Mouse (Mus musculus) midbrain, embryonic 16.5 days (tissue): ENCODE results near the gene Ggct. TPM values are rescaled to one million over a fixed set of nuclear protein-coding genes. Genes with fewer than 3 reads are reported as not detected.
"Not testable (repeated sequence)": the region's sequence is repeated elsewhere in the genome, so short reads cannot be mapped to it uniquely, and the experiment has no call there.

Experiments used
- ATAC-seq: fragments of 200-750 bp; cut with Nextera tagmentation; 2 replicates; pipeline ENCODE4 v1.8.0; 2017; ENCODE audit warnings: moderate TSS enrichment
- H3K27ac ChIP-seq: fragments of 300-500 bp; sonication (generic); 2 replicates; pipeline ENCODE4 v1.5.1; 2014; ENCODE audit warnings: mild to moderate bottlenecking, low read length, mixed read lengths
- H3K27me3 ChIP-seq: fragments of 300-500 bp; sonication (generic); 2 replicates; pipeline ENCODE4 v1.6.1; 2014; ENCODE audit warnings: low read depth, low read length, mixed read lengths; ENCODE audit not compliant: control insufficient read depth, insufficient read depth
- H3K36me3 ChIP-seq: fragments of 300-500 bp; sonication (generic); 2 replicates; pipeline ENCODE4 v1.6.1; 2014; ENCODE audit warnings: mild to moderate bottlenecking, low read length, moderate library complexity, mixed read lengths; ENCODE audit not compliant: control insufficient read depth, insufficient read depth
- H3K4me1 ChIP-seq: fragments of 300-500 bp; sonication (generic); 2 replicates; pipeline ENCODE4 v1.6.1; 2014; ENCODE audit warnings: mild to moderate bottlenecking, low read length, mixed read lengths; ENCODE audit not compliant: control insufficient read depth, insufficient read depth
- H3K4me2 ChIP-seq: fragments of 300-500 bp; sonication (generic); 2 replicates; pipeline ENCODE4 v1.6.1; 2014; ENCODE audit warnings: mild to moderate bottlenecking, low read length, mixed read lengths
- H3K4me3 ChIP-seq: fragments of 300-500 bp; sonication (generic); 2 replicates; pipeline ENCODE4 v1.5.1; 2014; ENCODE audit warnings: low read depth, mild to moderate bottlenecking, low read length, moderate library complexity, mixed read lengths
- H3K9ac ChIP-seq: fragments of 300-500 bp; sonication (generic); 2 replicates; pipeline ENCODE4 v1.6.1; 2014; ENCODE audit warnings: low read depth, low read length, mixed read lengths
- H3K9me3 ChIP-seq: fragments of 300-500 bp; sonication (generic); replicated peaks from 2 replicates; pipeline ENCODE4 v1.6.1; 2014; ENCODE audit warnings: mild to moderate bottlenecking, low read length, mixed read lengths; ENCODE audit not compliant: control insufficient read depth, poor library complexity, severe bottlenecking
- WGBS: fragments of 180-500 bp; shearing (Covaris S2); extraction: QIAGEN DNeasy Blood & Tissue Kit; methylation state at CpG from one replicate; pipeline ENCODE4 v1.1.7; 2014; 5-methylcytosine and 5-hydroxymethylcytosine counted together
- polyA plus RNA-seq: library from polyadenylated mRNA; unstranded; fragments of >200 nt; fragmentation: Nextera tagmentation; extraction: Ambion mirVana; gene quantifications from 2 replicates; pipeline ENCODE4 v1.2.1, GENCODE M21; 2015

Gene Ggct
- polyA plus RNA-seq, 1 experiment from 2014 or later: 13.6 TPM

DNA sequence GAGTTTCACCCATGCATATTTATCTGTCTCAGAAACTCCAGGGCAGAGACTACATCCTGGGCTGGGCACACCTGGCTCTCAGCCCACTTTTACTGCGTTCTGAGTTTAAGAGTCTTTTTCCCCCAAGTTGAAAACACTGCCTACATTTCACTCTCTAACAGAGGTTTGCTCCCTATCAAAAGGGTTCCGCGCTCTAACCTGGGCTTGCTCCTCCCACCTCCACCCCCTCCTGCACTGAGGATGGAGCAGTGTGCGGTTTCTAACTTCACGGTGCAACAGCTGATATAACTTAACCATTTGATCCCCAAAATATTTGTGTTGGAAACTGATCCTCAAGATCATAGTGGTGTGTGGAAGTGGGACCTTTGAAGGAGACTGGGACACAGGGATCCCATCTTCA is 27.5 kb downstream of the Ggct start:
- ATAC-seq: no peak
- Histone ChIP-seq H3K9ac (no peak overlapping the region), H3K9me3 (no peaks in the 10 kb centered on the region), H3K4me1 (no peaks in the 10 kb centered on the region), H3K36me3 (no peaks in the 10 kb centered on the region), H3K4me3 (no peak overlapping the region), H3K27ac (no peak overlapping the region), H3K27me3 (no peaks in the 10 kb centered on the region), H3K4me2 (no peak overlapping the region)
- 64% methylated on average over 5 of the region's 5 CpGs for WGBS

DNA sequence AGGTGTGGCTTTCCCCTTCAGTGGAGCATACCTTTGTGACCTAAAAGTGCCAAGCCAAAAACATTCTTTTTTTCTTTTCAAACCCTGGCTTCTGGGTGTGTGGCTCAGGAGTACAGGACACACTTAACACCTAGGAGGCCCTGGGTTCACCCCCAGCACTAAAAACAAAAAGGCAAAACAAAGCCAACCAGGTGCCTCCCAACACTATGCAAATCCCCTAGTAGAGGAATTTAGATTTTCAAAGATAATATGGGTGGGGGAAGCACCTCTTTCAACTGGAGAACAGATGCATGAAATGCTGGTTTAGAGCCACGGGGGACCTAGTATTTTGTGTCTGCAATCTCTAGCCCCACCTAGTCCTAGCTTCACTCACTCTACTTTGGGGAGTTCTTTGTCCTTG is 28.0 kb downstream of the Ggct start:
- Histone ChIP-seq H3K4me3 (no peak overlapping the region), H3K27ac (no peak overlapping the region), H3K4me2 (no peak overlapping the region), H3K9me3 (no peaks in the 10 kb centered on the region), H3K4me1 (no peaks in the 10 kb centered on the region), H3K9ac (no peak overlapping the region), H3K27me3 (no peaks in the 10 kb centered on the region), H3K36me3 (no peaks in the 10 kb centered on the region)
- ATAC-seq: no peak
- WGBS: 54% methylated on average over 1 of the region's 1 CpGs

DNA sequence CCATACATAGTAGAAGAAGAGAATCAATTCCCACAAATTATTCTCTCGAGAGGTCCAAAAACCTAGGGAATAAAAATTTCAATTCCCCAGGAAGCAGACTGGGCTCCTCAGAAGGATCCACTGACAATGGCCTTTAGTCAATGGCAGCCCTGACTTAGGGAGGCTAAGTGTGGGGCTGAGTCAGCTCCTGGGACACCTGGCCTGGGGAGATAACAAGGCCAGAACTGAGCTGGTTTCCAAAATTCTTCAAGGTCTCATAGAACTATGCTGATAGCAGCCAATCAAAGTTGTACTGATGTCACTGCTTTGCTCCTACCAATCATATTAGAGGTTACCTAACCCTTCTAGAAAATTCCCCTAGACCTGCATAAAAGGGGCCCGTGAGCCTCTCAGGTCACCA is 29.2 kb downstream of the Ggct start:
- Histone ChIP-seq H3K4me1 (no peaks in the 10 kb centered on the region), H3K4me3 (no peak overlapping the region), H3K4me2 (no peak overlapping the region), H3K36me3 (no peaks in the 10 kb centered on the region), H3K9ac (no peak overlapping the region), H3K9me3 (no peaks in the 10 kb centered on the region), H3K27ac (no peak overlapping the region), H3K27me3 (no peaks in the 10 kb centered on the region)
- no peak for ATAC-seq
- 87% methylated on average over 2 of the region's 2 CpGs for WGBS

DNA sequence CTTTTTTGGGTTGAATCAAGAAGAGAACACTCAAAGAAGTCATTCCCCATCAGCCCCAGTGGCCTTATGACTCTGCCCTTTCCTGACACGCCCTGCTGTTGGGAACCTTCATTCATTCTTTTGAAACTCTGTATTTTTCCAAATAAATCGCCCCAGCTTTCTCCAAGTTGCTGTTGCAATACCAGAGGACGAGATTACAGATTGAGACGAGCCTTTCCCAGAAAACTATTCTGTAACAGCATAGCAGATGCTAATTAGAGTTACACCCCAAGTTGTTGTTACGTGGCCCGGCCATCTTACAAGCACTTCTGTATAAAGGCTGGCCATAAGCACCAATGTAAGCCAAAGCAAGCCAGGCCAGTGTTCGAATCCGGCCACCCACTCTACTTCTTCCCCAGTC is 35.1 kb downstream of the Ggct start:
- Histone ChIP-seq H3K9ac (no peak overlapping the region), H3K9me3 (no peaks in the 10 kb centered on the region), H3K36me3 (no peaks in the 10 kb centered on the region), H3K27ac (no peak overlapping the region), H3K4me1 (no peaks in the 10 kb centered on the region), H3K27me3 (no peaks in the 10 kb centered on the region), H3K4me2 (no peak overlapping the region), H3K4me3 (no peak overlapping the region)
- ATAC-seq: no peak
- 85% methylated on average over 8 of the region's 8 CpGs for WGBS

DNA sequence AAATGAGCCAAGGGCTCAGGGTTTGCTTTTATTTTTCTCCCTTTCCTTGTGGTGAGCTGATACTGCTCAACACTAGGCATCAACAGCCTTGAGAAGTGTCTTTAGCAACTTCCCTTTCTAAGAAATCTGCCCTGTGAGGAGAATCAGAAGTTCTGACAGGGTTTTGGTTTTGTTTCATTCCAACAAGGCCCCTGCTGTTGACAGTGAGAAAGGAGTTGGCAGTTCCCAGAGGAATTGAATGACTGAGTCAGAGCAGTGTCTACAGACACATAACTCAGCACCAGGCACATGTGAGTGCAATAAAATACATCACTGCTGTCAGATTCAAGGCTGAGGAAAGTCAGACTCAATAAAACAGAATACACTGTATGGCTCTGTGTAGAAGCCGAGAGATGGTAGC is 36.3 kb downstream of the Ggct start:
- Histone ChIP-seq H3K9ac (no peak overlapping the region), H3K27me3 (no peaks in the 10 kb centered on the region), H3K4me1 (no peaks in the 10 kb centered on the region), H3K36me3 (no peaks in the 10 kb centered on the region), H3K27ac (no peak overlapping the region), H3K4me2 (no peak overlapping the region), H3K9me3 (no peaks in the 10 kb centered on the region), H3K4me3 (no peak overlapping the region)
- 89% methylated on average over 1 of the region's 1 CpGs for WGBS
- no peak for ATAC-seq

DNA sequence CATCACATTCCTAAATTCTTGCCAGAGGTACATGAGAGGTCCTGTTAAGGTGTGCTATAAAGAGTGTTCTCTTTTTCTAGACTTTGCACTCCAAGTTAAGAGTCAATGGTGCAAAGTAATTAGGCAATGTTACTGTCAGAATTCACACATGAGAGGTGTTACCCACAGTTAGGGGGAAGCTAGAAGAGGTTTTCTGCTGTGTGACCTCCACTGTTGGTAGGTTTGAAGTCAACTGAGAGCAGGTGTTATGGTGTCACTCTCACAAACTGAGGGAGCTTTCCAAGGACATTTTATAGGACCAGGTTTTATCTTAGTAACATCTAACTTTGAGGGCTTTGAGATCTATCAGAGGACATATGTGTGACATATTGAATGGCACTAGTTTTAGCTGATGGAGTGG is 36.8 kb downstream of the Ggct start:
- ATAC-seq: no peak
- no peak overlapping the region for H3K4me2 ChIP-seq
- no peaks in the 10 kb centered on the region for H3K36me3 ChIP-seq
- H3K4me1 ChIP-seq: no peaks in the 10 kb centered on the region
- H3K27ac ChIP-seq: no peak overlapping the region
- H3K9me3 ChIP-seq: no peaks in the 10 kb centered on the region
- no peak overlapping the region for H3K9ac ChIP-seq
- H3K27me3 ChIP-seq: no peaks in the 10 kb centered on the region
- H3K4me3 ChIP-seq: no peak overlapping the region

DNA sequence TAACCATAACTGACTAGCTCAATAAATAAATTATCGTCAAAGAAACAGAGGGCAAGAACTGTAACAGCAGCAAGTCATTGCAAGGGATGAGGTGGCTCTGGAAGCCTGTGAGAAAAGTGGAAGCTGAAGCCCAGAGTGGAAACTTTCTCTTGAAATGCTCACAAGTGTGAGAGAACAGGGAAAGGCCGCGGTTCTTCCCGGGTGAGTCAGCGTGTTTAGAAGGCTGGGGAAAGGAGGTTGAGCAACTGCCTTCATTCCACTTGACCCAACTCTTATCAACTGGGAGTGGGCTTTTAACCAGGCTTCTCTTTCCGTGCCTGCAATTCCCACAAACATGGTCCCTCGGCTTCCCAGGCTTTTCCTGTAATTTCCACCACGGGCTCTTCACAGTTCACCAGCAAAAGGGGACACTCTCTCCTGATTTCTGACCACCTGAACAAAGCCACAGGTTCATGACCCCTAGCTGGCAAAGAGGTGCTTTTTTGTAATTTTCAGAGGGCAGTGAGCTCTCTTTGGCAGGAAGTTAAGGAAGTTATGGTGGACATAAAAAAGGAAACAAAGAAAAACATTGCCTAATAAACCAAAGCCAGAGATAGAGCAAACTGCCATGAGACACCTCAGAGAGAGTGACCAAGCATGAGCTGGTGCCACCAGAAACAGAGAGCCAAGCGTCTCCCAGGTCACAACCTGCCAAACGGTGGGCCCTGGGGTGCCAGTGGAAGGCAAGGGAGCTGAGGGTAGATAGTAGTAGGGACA is 37.9 kb downstream of the Ggct start:
- Histone ChIP-seq H3K27ac (no peak overlapping the region), H3K4me1 (no peaks in the 10 kb centered on the region), H3K36me3 (no peaks in the 10 kb centered on the region), H3K4me3 (no peak overlapping the region), H3K4me2 (no peak overlapping the region), H3K27me3 (no peaks in the 10 kb centered on the region), H3K9me3 (no peaks in the 10 kb centered on the region), H3K9ac (no peak overlapping the region)
- no peak for ATAC-seq
- 90% methylated on average over 10 of the region's 10 CpGs for WGBS

DNA sequence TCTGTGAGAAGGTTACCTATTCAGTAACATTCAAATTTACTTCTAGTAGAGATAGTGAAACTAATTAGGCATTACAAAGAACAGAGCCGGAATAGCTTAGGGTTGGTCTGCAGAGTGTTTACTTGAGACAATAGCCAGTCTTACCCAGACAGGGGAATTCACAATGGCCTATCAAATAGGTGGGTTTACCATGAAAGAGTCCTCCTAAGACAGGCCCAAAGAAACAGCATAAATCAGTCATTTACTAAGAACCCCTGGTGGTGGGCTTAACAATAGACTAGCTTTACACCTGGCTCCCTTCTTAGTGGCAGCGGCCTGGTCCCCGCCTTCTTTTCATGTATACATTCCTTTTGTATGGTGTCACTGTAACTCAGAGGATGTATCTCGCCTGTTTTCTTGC is 39.4 kb downstream of the Ggct start:
- not testable (repeated sequence) for H3K9me3 ChIP-seq, H3K4me2 ChIP-seq, H3K27me3 ChIP-seq, H3K36me3 ChIP-seq, ATAC-seq, H3K4me1 ChIP-seq, H3K4me3 ChIP-seq, H3K9ac ChIP-seq, H3K27ac ChIP-seq
- WGBS: 76% methylated on average over 4 of the region's 4 CpGs

DNA sequence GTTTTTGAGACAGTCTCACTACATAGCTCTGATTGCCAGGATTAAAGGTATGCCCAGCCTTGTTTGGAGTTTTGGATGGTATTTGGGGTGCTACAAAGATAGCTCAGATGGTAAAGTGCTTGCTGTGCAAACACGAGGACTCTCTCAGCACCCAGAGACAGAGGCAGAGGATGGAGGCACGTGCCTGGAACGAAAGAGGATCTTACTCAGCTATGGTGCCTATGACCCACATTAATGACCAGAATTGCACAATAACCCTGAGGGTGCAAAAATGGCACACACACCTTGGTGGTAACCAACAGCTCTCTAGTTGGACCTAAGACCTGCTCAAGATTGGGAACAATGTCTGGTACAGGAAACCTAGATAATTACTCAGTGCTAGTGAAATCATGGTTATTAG is 40.2 kb downstream of the Ggct start:
- Histone ChIP-seq H3K9ac (no peak overlapping the region), H3K4me2 (no peak overlapping the region), H3K4me3 (no peak overlapping the region), H3K36me3 (no peaks in the 10 kb centered on the region), H3K9me3 (no peaks in the 10 kb centered on the region), H3K27me3 (no peaks in the 10 kb centered on the region), H3K27ac (no peak overlapping the region), H3K4me1 (no peaks in the 10 kb centered on the region)
- WGBS: 93% methylated on average over 3 of the region's 3 CpGs
- no peak for ATAC-seq
